Mouse (Mus musculus) stomach, embryonic 15.5 days (tissue): ENCODE measurements around the gene Nid2. TPM values are rescaled to one million over a fixed set of nuclear protein-coding genes. Genes with fewer than 3 reads are reported as not detected.

Experiments
- ATAC-seq: fragments of 200-750 bp; cut with Nextera tagmentation; 2 replicates; pipeline ENCODE4 v1.8.0; 2017; ENCODE audit warnings: low read depth, moderate number of reproducible peaks, moderate TSS enrichment; ENCODE audit not compliant: insufficient read depth, low FRiP score
- H3K27ac ChIP-seq: fragments of 300-500 bp; sonication (generic); 2 replicates; pipeline ENCODE4 v1.5.1; 2015; ENCODE audit warnings: mild to moderate bottlenecking, inconsistent platforms
- H3K27me3 ChIP-seq: fragments of 300-500 bp; sonication (generic); replicated peaks from 2 replicates; pipeline ENCODE4 v1.6.1; 2015; ENCODE audit warnings: inconsistent platforms
- H3K36me3 ChIP-seq: fragments of 300-500 bp; sonication (generic); 2 replicates; pipeline ENCODE4 v1.6.1; 2015; ENCODE audit warnings: inconsistent platforms
- H3K4me1 ChIP-seq: fragments of 300-500 bp; sonication (generic); 2 replicates; pipeline ENCODE4 v1.6.1; 2015; ENCODE audit warnings: inconsistent platforms
- H3K4me2 ChIP-seq: fragments of 300-500 bp; sonication (generic); 2 replicates; pipeline ENCODE4 v1.6.1; 2015; ENCODE audit warnings: mild to moderate bottlenecking, inconsistent platforms
- H3K4me3 ChIP-seq: fragments of 300-500 bp; sonication (generic); replicated peaks from 2 replicates; pipeline ENCODE4 v1.5.1; 2015; ENCODE audit warnings: inconsistent platforms
- H3K9ac ChIP-seq: fragments of 300-500 bp; sonication (generic); 2 replicates; pipeline ENCODE4 v1.6.1; 2015; ENCODE audit warnings: inconsistent platforms
- H3K9me3 ChIP-seq: fragments of 300-500 bp; sonication (generic); 2 replicates; pipeline ENCODE4 v1.6.1; 2016; ENCODE audit warnings: inconsistent platforms
- WGBS: fragments of 180-500 bp; shearing (Covaris S2); methylation state at CpG from one replicate; pipeline ENCODE4 v1.1.7; 2015; 5-methylcytosine and 5-hydroxymethylcytosine counted together
- polyA plus RNA-seq: library from polyadenylated mRNA; unstranded; fragments of >200 nt; fragmentation: Nextera tagmentation; extraction: Ambion mirVana; gene quantifications from 2 replicates; pipeline ENCODE4 v1.2.1, GENCODE M21; 2015

The Nid2 gene
- polyA plus RNA-seq, result 73.8 and 75.1 TPM in 2 replicates

DNA sequence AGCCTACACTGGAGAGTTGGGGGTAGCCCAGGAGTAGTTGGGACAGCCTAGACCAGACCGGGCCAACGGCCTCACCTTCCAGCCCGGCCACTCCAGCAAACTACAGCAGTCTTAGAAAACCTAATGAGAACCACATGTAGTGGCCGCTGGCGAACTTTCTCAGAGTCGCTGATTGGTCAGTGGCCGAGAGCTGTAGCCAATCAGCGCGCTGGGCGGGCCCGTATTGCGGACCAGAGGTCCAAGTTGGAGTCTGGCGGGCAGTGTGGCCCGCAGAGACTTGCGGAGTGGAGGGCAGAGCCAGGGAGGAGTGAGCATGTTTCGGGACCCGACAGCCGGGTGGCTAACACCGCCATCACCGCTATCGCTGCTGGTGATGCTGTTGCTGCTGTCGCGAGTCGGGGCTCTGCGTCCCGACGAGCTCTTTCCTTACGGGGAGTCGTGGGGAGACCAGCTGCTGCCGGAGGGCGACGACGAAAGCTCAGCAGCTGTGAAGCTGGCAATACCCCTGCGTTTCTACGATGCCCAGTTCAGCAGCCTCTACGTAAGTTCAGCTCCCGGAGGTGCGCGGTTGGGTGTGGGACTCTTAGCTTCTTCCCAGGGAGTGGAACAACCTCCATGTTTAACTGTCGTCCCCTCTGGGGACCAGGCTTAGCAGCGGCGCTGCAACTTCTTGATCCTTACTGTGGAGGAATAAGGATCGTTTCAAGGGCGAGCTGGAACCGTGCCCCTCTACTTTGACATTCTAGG, at the start of gene Nid2:
Gene Nid2 (plus strand): TSS at position 241 of the 747 bp plus-strand sequence.
- Histone ChIP-seq H3K27me3 (0 out of 2 replicates have a peak, but pooled peaks cover 2% of the 10 kb centered on the region), H3K27ac (peak within 1 kb of the TSS; percentile 80), H3K4me2 (peak within 1 kb of the TSS; percentile 87), H3K4me1 (peaks cover 16% of the 10 kb centered on the region), H3K9me3 (no peaks in the 10 kb centered on the region), H3K9ac (peak within 1 kb of the TSS; percentile 4; the same call in 1 of the 2 replicates), H3K36me3 (no peaks in the 10 kb centered on the region), H3K4me3 (peak within 1 kb of the TSS; percentile 65)
- under 1% methylated on average over 45 of the region's 45 CpGs for WGBS
- ATAC-seq, result peak; percentile 91

DNA sequence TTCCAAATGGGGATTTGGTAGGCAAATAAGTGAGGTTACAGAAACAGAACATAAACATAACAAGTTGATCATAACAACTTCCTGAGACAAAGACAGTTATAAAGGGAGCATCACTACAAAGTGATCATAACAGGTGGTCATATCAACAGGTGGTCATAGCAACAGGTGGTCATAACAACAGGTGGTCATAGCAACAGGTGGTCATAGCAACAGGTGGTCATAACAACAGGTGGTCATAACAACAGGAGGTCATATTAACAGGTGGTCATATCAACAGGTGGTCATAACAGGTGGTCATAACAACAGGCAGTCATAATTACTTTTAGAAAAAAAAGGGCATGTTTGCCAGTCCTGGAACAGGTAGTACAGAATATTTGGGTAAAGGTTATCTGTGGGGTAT, 49.5 kb upstream of the Nid2 start:
- Histone ChIP-seq H3K27me3 (no peaks in the 10 kb centered on the region), H3K4me2 (no peak overlapping the region), H3K9me3 (no peaks in the 10 kb centered on the region), H3K4me3 (no peak overlapping the region), H3K27ac (no peak overlapping the region), H3K36me3 (no peaks in the 10 kb centered on the region), H3K9ac (no peak overlapping the region), H3K4me1 (0 out of 2 replicates have a peak, but pooled peaks cover under 1% of the 10 kb centered on the region)
- ATAC-seq, result no peak

DNA sequence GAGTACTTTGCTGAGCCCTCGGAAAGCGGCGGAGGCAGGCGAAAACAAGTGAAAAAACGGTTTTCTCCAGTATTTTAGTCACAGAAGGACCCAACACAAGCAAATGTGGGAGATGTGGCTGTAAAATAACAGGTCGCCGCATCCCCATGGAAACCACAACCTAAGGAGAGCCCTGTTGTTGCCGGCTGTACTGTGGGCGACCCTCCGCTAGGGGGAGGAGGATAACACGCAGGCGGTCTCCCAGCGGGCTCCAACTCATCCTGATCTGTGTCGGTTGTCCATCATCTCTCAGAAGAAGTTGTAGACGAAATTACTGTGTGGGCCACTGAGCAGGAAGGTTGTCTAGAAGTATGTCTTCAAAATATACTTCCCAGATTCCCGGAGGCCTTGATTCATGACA, 45.4 kb upstream of the Nid2 start:
- no peak overlapping the region for H3K27ac ChIP-seq
- no peak overlapping the region for H3K4me3 ChIP-seq
- no peak for ATAC-seq
- peaks cover 7% of the 10 kb centered on the region; the same call in 1 of the 2 replicates for H3K4me1 ChIP-seq
- no peaks in the 10 kb centered on the region for H3K9me3 ChIP-seq
- H3K9ac ChIP-seq, result no peak overlapping the region
- H3K4me2 ChIP-seq, result 0 out of 2 replicates have a peak overlapping the region, but pooled peaks have one; percentile 13
- no peaks in the 10 kb centered on the region for H3K36me3 ChIP-seq
- H3K27me3 ChIP-seq, result no peaks in the 10 kb centered on the region
- WGBS, result 9% methylated on average over 16 of the region's 16 CpGs

DNA sequence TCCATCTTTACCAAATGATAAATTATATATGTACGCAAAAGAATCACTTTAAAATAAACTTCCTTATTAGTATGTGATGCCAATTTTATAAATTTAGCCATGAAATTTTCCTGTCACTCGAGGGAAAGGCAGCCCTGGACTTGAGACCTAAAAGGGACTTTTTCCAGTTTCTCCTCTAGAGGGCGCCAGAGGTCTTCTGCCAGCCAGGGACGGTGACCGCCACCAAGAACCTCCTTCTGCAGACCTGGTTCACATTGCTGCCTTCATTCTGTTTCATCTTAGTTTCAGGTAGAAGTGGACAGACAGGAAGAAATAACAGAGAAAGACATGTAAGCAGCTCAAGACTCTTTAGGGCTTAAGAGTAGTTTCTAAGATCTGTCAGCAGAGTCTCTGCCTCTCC, 44.6 kb upstream of the Nid2 start:
- H3K4me3 ChIP-seq, result no peak overlapping the region
- H3K4me2 ChIP-seq, result no peak overlapping the region
- H3K4me1 ChIP-seq, result peaks cover 7% of the 10 kb centered on the region; the same call in 1 of the 2 replicates
- no peaks in the 10 kb centered on the region for H3K27me3 ChIP-seq
- peak; percentile 50; the same call in 1 of the 2 replicates for ATAC-seq
- WGBS, result 0% methylated on average over 5 of the region's 5 CpGs
- no peaks in the 10 kb centered on the region for H3K36me3 ChIP-seq
- no peak overlapping the region for H3K9ac ChIP-seq
- H3K9me3 ChIP-seq, result no peaks in the 10 kb centered on the region
- H3K27ac ChIP-seq, result 0 out of 2 replicates have a peak overlapping the region, but pooled peaks have one; percentile 49

DNA sequence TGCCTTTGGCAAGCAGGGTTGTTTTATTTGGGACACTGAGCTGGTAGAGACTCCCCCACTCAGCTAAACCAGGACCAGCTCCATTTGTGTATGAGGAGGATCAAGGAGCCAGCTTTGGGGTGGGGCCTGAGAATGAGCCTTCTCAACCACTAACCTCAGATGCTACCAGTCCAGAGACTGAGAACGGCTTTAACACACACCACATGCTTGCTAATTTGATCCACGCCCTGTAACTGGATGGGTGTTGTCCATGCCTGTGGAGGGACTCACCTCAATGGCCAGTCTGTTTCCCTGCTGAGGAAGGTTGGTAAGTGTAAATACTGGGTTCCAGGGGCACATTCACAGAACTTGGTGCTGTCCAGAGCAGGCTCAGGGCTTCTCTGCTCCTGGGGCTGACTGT, 44.1 kb upstream of the Nid2 start:
- Histone ChIP-seq H3K27ac (peak overlapping the region; percentile 49), H3K36me3 (no peaks in the 10 kb centered on the region), H3K9ac (no peak overlapping the region), H3K9me3 (no peaks in the 10 kb centered on the region), H3K4me2 (peak overlapping the region; percentile 6; the same call in 1 of the 2 replicates), H3K4me1 (peaks cover 10% of the 10 kb centered on the region; the same call in 1 of the 2 replicates), H3K4me3 (no peak overlapping the region), H3K27me3 (no peaks in the 10 kb centered on the region)
- no peak for ATAC-seq
- WGBS, result 49% methylated on average over 2 of the region's 2 CpGs

DNA sequence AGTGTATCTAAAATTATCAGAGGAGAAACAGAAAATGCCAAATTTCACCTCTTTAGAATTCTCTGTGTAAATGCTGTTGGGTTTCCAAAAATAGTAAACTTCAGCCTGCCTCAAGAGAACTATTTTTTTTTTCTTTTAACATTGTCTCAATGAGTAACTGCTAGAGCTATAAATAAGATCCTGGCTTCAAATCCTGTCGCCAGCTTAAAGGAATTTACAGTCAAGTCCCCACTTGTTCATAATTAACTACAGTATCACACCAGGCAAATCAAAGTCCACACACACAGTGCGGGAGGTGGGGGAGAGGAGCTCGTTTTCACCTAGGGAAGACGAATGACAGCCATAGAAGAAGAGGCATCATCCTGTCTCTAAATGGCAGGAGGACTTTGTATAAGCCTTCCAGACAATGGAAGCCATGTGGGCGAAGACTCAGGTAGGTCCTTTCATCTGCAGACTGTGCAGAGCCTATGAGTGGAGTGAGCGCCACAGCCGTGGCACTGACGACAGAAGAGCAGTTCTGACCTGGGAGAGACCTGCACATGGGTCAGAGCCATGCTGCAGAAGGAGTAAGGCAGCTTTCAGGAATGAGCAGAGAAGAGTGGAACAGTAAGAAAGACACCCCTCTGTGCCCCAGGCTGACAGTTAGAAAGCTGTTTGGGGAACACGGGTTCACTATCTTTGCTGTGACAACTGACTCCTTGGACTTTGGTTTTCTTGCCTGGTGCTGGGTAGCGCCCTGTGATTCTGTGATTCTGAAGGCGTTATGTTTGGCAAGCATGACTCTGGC, 43.2 kb upstream of the Nid2 start:
- WGBS, result 54% methylated on average over 11 of the region's 11 CpGs
- Histone ChIP-seq H3K9me3 (no peaks in the 10 kb centered on the region), H3K27ac (no peak overlapping the region), H3K36me3 (no peaks in the 10 kb centered on the region), H3K9ac (no peak overlapping the region), H3K27me3 (no peaks in the 10 kb centered on the region), H3K4me3 (no peak overlapping the region), H3K4me2 (no peak overlapping the region), H3K4me1 (peaks cover 16% of the 10 kb centered on the region; the same call in 1 of the 2 replicates)
- no peak for ATAC-seq

DNA sequence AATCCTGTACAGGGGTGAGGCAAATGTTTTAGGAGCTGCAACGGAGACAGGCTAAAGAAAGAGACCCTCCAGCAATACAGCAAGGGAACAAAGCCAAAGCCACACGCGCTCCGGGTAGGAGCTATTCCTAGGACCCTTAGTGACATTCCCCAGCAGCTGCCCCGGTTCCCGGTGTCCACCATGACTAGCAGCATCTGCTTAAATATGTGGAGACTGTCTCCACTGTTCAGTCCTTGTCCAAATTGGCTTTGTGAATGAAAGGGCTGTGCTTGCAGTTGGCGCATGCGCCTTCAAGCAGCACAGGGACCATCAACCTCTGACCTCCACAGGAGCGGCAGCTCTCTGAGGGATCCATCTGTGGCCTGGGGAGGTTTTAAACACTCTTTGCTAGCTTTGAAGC, 41.9 kb upstream of the Nid2 start:
- peaks cover 16% of the 10 kb centered on the region; the same call in 1 of the 2 replicates for H3K4me1 ChIP-seq
- H3K9ac ChIP-seq, result no peak overlapping the region
- no peaks in the 10 kb centered on the region for H3K27me3 ChIP-seq
- H3K4me2 ChIP-seq, result no peak overlapping the region
- ATAC-seq, result no peak
- H3K4me3 ChIP-seq, result no peak overlapping the region
- WGBS, result 61% methylated on average over 9 of the region's 9 CpGs
- H3K9me3 ChIP-seq, result no peaks in the 10 kb centered on the region
- H3K27ac ChIP-seq, result no peak overlapping the region
- no peaks in the 10 kb centered on the region for H3K36me3 ChIP-seq

DNA sequence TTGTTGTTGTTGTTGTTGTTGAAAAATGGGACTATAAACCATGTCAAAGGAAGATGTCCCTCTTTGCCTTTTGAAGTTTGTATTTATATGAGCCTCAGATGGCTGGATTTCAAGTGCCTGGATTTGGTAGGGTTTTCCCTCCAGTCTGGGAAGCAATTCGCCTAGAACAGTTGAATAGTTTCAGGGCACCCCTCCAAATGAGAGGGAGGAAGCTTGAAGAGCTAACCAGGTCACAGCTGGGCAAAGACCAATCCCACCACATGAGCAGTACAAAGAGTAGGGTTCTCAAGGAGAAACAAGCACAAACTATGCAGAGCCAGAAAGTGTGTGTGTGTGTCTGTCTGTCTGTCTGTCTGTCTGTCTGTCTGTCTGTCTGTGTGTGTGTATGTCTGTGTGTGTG, 39.3 kb upstream of the Nid2 start:
- no peak overlapping the region for H3K27ac ChIP-seq
- no peak overlapping the region for H3K4me2 ChIP-seq
- no peak overlapping the region for H3K4me3 ChIP-seq
- 46% methylated on average over 1 of the region's 1 CpGs for WGBS
- no peaks in the 10 kb centered on the region for H3K27me3 ChIP-seq
- no peak overlapping the region for H3K9ac ChIP-seq
- H3K4me1 ChIP-seq, result peaks cover 14% of the 10 kb centered on the region; the same call in 1 of the 2 replicates
- H3K9me3 ChIP-seq, result no peaks in the 10 kb centered on the region
- H3K36me3 ChIP-seq, result no peaks in the 10 kb centered on the region
- ATAC-seq, result no peak

DNA sequence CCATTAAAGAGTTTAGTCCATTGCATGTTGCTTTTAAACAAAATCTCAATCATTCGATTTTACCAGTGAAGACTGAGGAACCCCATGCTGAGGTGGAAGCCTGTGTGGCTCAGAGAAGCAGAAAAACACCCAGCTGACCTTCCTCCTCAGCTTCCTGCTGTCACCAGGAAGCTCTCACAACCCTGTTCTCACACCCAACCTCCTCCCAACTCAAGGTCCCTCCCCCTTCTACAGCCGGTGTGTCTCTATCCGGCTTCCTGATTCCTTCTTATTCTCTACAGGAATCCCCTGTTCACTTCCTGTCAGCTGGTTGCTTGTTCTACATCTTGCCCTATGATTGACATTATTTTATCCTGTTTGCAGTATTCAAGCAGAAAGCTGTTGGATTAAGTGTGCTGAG, 38.0 kb upstream of the Nid2 start:
- no peak; the same call in 1 of the 2 replicates for ATAC-seq
- peak overlapping the region; percentile 51; the same call in 1 of the 2 replicates for H3K27ac ChIP-seq
- no peaks in the 10 kb centered on the region for H3K36me3 ChIP-seq
- H3K4me1 ChIP-seq, result peaks cover 9% of the 10 kb centered on the region; the same call in 1 of the 2 replicates
- no peak overlapping the region for H3K9ac ChIP-seq
- H3K4me2 ChIP-seq, result no peak overlapping the region
- no peak overlapping the region for H3K4me3 ChIP-seq
- no peaks in the 10 kb centered on the region for H3K27me3 ChIP-seq
- no peaks in the 10 kb centered on the region for H3K9me3 ChIP-seq
- WGBS, result 43% methylated on average over 3 of the region's 3 CpGs

DNA sequence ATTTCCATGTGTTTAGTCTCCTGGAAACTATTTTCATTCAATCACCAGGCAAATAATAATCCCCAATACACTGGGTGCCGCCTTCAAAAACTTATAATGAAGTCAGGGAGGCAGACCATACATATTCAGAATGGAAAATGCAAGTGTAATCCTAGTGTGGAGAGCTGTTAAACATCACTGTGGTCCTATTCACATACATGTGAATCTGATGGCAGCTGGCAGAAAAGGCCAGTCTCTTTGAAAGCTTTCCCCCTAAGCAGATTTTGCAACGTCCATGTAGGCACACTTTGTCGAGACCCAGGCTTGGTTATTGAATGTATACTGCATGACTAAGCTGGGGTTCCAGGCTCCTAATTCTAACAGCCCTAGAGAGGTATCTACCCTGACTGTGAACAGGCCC, 32.0 kb upstream of the Nid2 start:
- Histone ChIP-seq H3K27me3 (no peaks in the 10 kb centered on the region), H3K36me3 (no peaks in the 10 kb centered on the region), H3K4me1 (no peaks in the 10 kb centered on the region; the same call in 1 of the 2 replicates), H3K4me2 (no peak overlapping the region), H3K27ac (no peak overlapping the region), H3K9ac (no peak overlapping the region), H3K4me3 (no peak overlapping the region), H3K9me3 (no peaks in the 10 kb centered on the region)
- 55% methylated on average over 3 of the region's 3 CpGs for WGBS
- ATAC-seq, result no peak

DNA sequence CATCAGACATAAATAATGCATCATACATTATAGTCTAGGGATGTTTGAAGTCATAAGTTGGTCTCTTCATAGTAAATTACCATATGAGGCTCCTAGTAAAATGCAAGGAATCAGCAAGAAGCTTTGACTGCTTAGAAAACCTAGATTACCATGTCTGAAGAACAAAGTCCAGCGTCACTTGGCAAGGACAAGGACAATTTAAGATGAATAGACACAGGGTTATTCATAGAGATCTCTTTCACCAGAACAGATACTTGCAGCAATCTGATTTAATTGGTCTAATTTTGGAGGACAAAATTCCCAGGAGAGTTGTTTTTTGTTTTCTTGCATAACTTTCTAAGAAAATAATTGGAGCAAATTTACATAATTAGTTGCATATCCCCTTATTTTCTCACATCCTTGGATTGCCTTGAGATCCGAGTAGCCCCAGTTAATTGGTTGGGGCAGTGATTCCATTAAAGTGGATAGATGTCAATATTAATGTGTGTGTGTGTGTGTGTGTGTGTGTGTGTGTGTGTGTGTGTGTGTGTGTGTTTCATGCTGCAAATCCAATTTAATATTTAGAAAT, 30.9 kb upstream of the Nid2 start:
- H3K4me2 ChIP-seq, result no peak overlapping the region
- no peaks in the 10 kb centered on the region; the same call in 1 of the 2 replicates for H3K4me1 ChIP-seq
- no peak for ATAC-seq
- no peak overlapping the region for H3K4me3 ChIP-seq
- no peaks in the 10 kb centered on the region for H3K27me3 ChIP-seq
- 64% methylated on average over 2 of the region's 2 CpGs for WGBS
- no peaks in the 10 kb centered on the region for H3K36me3 ChIP-seq
- H3K9me3 ChIP-seq, result no peaks in the 10 kb centered on the region
- H3K27ac ChIP-seq, result no peak overlapping the region
- H3K9ac ChIP-seq, result no peak overlapping the region
